Mouse (Mus musculus): ENCODE measurements around the gene Kat2a.

- TF ChIP-seq CTCF (IDR thresholded peaks at IDR 0.05; ENCODE audit: borderline replicate concordance, insufficient read depth, low read depth, low read length) (no peak), POLR2A (IDR thresholded peaks at IDR 0.05; ENCODE audit: borderline replicate concordance, insufficient read depth, low read length) (peak; percentile 85)
Measured at GRCm38 (mm10) chr11:100711783-100712615, at the start of gene Kat2a.

All from cerebellum, adult 2 months (tissue).